Mouse (Mus musculus) mouse trophoblast stem cell (cell line): ENCODE measurements around the gene Zcchc14.

Experiments used
- in situ Hi-C, 2 experiments: fragments of 300-500 bp; cut with MseI, MboI; formaldehyde crosslinking; loops; 2 replicates in 1 of 2; 3 replicates in 1 of 2; pipeline ENCODE4 v1.15.1; 2025

The Zcchc14 gene

GRCm38 (mm10) chr8:121652774-121653323 lies at the start of gene Zcchc14:
Gene Zcchc14 (minus strand): TSS chr8:121652901.
- in situ Hi-C loops = no loop called here

- in situ Hi-C loops = no loop called here
These were observed 47.2 kb upstream of the Zcchc14 start for GRCm38 (mm10) chr8:121699936-121700335.

DNA sequence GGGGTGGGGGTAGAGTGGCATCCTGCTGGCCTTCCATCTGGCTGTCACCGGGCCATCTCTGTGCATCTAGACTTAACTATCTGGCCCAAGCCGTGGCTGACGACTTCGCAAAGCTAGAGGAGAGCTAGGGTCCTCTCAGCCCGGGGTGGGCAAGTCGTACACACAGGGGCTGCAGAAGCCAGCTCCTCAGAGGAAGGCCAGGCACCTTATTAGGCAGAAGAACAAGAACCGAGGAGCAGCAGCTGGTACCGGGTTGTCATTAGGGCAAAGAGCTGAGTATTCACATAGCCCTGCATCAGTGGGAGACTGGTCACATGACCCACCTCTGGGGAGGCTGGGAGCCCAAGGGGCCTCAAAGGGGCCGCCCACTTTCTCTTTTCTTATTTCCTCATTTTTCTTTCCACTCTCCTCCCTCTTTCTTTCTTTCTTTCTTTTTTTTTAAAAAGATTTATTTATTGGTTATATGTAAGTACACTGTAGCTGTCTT lies 46.0 kb upstream of the Zcchc14 start:
- in situ Hi-C loops = no loop called here

GRCm38 (mm10) chr8:121697735-121698614 lies 45.3 kb upstream of the Zcchc14 start:
- in situ Hi-C loops = no loop called here

DNA sequence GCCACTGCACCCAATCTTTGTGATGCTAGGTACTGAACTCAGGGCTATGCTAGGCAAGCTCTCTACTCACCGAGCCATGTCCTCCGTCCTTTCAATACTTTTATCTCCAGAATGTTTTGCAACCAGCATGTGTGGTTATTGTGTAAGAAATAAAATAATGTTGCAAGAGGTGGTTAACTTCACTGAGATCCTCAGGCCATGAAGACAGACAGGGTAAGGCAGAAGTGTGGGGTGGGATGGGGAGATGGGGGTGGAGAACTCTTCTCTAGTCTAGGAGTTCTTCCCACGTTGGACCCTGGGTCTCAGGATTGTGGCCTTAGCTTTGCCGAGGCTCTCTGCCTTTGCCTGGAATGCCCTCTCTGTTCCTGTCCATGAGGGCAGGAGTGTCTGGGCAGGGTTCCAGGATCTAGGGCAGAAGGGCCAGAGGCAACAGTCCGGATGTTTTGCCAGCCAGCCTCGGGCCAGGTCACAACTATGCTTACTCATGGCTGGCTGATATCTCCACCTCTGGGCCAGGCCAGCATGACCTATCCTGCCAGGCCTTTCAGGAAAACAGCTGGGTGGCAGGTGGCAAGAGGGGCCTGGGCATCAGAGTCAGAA lies 43.0 kb upstream of the Zcchc14 start:
- in situ Hi-C loops = no loop called here

GRCm38 (mm10) chr8:121694453-121694852 lies 41.8 kb upstream of the Zcchc14 start:
- in situ Hi-C loops = no loop called here

DNA sequence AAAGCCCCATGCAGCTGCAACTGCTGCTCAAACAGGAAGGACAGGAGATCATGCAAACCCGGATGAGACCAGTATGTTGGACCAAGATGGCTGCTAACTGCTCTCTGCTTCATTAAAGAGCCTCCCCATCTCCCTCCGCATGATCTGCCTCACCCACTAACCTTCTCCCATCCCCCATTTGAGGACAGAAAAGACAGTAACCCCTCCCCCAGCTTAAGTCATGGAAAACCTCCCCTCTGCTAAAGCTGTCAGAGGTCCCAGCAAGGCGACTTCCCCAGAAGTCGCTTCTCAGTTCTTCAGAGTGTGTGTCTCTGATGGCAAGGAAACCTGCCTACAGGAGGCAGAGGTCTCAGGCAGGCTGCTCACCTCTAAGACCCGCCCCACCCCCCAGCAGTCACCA lies 35.8 kb upstream of the Zcchc14 start:
- in situ Hi-C loops = no loop called here

DNA sequence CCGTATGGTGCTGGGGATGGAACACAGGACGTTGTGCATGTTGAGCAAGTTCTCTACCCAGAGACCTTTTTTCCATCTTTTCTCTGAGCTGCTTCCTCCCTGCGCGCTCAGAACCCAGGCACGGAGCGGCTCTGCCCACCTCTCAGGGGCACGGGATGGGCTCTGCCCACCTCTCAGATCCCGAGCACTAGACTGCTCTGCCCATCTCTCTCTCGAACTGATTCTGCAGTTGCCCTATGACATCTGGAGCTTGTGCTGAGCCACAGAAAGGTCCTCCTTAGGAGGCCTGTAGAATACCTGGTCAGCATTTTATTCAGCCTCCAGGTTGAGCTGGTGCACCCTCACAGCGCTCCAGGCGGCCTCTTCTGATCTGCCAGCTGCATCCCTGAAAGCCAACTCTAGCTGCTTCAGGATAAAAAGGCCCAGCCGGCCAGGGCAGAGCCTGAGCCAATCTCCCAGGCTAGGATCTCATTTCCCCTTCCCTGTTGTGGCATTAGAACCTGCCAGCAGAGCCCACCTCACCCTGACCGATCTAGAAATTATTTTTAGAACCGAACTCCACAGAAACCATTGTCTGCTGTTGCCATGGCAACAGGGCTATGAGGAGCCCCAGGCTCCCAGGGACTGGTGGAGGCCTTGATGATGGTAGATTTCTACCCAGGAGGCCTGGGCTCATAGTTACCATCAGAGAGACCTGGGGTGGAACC lies 34.9 kb upstream of the Zcchc14 start:
- in situ Hi-C loops = no loop called here

GRCm38 (mm10) chr8:121685419-121685818 lies 32.7 kb upstream of the Zcchc14 start:
- in situ Hi-C loops = no loop called here

DNA sequence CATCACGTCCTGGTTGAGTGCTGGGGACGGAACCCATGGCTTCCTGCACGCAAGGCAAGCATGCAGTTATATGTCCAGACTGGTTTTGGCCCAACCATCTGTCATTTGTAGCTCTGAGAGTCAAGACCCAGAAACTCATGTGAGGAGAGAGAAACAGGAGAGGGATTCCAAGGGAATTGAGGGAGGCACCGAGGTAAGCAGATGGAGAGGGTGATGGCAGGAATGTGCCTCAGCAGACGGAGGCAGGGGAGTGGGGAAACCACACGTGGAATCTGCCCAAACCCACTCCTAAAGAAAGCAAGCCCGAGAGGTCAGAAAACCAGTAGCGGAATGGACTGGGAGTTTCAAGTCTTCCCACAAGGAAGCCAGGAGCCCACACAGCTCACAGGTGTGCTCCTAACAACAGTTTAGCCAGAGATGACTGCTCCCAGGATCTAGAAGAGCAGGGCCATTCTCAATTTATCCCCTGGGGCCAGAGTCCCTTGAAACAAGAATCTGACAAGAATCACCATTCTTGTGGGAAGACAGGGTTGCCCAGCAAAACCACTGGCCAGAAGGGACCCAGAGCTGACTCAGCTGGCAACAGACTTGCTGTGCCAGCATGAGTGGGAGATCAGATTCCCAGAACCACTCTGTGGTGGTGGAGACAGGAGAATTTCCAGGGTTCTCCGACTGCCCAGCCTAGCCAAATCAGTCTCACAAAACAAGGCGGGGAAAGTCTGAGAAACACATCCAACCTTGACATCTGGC lies 30.6 kb upstream of the Zcchc14 start:
- in situ Hi-C loops = no loop called here

- in situ Hi-C loops = no loop called here
These were observed 28.8 kb upstream of the Zcchc14 start for GRCm38 (mm10) chr8:121681457-121681856.

DNA sequence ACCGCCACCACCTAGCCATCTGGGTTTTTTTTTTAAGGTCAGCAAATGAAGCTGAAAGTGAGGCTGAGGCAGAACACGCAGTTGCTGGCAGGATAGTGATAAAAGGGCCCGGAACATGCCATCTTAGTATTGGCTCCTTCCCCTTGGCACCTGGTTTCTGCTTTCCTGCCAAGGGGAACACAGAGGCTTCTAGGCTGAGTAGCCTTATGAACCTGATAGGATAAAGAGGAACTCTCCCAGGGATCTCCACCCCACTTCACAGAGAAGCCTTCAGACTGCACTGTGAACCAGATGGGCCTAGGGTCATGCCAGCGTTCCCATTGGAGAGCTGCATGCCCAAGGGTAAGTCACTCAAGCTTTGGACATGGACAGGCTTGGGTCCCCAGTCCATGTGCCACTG lies 28.2 kb upstream of the Zcchc14 start:
- in situ Hi-C loops = no loop called here

DNA sequence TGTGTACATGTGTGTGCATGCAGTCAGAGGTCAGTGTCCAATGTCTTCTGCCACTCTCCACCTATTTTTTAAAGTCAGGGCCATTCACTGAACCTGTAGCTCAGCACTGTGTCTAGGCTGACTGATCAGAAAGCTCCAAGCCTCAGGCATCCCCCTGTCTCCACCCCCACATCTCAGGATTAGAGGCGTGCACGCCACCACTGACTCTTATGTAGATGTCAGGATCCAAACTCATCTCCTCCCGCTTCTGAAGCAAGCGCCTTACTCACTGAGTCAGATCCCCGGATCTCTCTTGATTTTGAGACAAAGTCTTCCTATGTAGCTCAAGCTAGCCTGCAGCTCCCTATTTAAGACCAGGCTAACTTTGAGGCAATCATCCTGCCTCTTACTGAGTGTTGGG lies 26.0 kb upstream of the Zcchc14 start:
- in situ Hi-C loops = loop anchor here in 1 of 2 experiments (10.0 kb wide), 1 partner anchor 74 kb away; no protein-coding TSS in a partner anchor

DNA sequence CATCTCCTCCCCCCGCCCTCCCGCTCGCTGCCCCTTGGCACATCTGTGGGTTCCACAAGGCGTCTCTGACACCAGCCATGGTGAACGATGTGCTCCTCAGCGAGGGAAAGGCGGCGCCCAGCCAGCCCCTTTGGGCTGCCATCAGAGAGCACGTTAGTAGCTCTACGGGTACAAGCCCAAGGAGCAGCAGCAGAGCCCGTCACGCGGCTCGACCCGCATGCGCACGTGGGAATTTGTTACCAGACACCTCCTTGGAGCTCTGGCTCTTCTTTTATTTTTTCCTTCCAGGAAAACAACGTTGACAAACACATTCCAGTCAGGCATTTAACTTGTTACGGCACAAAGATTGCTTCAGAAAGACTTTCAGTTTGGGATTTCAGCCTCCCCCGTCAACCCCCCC lies 23.0 kb upstream of the Zcchc14 start:
- in situ Hi-C loops = loop anchor here in 1 of 2 experiments (10.0 kb wide), 1 partner anchor 71 kb away; no protein-coding TSS in a partner anchor

DNA sequence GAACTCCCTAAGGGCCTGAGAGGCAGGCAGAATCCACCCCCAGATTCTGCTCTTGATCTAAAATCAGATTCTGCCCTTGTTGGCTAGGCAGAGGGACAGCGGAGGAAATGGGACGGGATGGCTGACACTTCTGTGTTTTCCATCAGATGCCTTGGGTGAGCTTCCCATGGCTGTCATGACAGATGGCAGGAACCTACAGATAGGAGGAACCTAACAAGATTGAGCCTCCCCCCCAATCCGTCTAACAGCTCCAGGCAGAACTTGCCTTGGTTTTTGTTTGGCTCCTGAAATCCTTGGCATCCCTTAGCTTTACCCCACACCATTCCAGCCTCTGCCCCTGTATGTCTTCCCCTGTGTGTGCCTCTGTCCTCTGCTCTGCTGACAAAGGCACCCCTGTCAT lies 22.5 kb upstream of the Zcchc14 start:
- in situ Hi-C loops = loop anchor here in 1 of 2 experiments (10.0 kb wide), 1 partner anchor 70 kb away; no protein-coding TSS in a partner anchor

- in situ Hi-C loops = loop anchor here in 1 of 2 experiments (10.0 kb wide), 1 partner anchor 70 kb away; no protein-coding TSS in a partner anchor
These were observed 21.8 kb upstream of the Zcchc14 start for GRCm38 (mm10) chr8:121674524-121674923.

DNA sequence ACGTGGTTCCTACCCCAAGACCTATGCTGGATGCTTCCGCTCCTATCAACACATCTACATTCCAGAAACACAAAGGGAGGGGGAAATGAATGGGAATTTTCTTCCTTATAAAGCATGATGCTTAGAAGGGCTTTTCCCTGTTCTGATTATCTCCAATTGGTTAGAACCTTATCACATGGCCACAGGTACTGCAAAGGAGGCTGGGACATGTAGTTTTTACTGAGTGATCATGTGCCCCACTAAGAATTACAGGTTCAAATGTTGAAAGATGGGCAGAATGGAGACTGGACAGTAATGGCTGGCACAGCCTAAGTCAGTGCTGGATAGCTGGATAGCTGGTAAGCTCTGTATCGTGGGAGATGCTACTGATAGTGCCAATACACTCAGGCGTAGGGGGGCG lies 21.2 kb upstream of the Zcchc14 start:
- in situ Hi-C loops = loop anchor here in 1 of 2 experiments (10.0 kb wide), 1 partner anchor 69 kb away; no protein-coding TSS in a partner anchor

- in situ Hi-C loops = loop anchor here in 1 of 2 experiments (10.0 kb wide), 1 partner anchor 68 kb away; no protein-coding TSS in a partner anchor
These were observed 20.5 kb upstream of the Zcchc14 start for GRCm38 (mm10) chr8:121673153-121673552.

DNA sequence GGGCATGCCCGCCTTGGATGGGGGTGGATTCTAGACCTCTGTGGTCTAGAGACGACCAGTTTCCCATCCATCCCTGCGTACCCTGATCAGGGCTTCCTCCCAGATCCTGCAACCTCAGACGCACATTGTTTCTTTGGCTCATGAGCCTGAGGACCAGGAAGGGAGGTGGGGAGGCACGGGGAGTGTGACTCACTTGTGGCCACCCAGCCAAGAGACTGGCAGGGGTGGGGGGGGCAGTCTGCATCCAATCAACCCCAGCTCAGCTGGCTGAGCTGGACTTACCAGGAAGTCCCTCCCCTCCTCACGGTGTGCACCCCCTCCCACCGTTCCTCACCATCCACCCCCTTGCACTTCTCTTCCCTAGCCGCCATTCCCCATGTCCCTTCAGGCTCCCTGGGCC lies 16.5 kb upstream of the Zcchc14 start:
- in situ Hi-C loops = no loop called here

- in situ Hi-C loops = no loop called here
These were observed 15.9 kb upstream of the Zcchc14 start for GRCm38 (mm10) chr8:121668553-121668952.
